Mouse (Mus musculus): ENCODE data around the gene Zdhhc14.

Zdhhc14 gene

GRCm38 (mm10) chr17:5666652-5667051 is 174.3 kb downstream of the Zdhhc14 start:
- no peak for DNase-seq (ENCODE audit: low spot score)

GRCm38 (mm10) chr17:5668456-5668855 is 176.1 kb downstream of the Zdhhc14 start:
- DNase-seq (ENCODE audit: low spot score) = no peak

GRCm38 (mm10) chr17:5668981-5669380 is 176.6 kb downstream of the Zdhhc14 start:
- DNase-seq (ENCODE audit: low spot score) = no peak

GRCm38 (mm10) chr17:5675951-5676350 is 183.6 kb downstream of the Zdhhc14 start:
- no peak for DNase-seq (ENCODE audit: low spot score)

GRCm38 (mm10) chr17:5679315-5679714 is 187.0 kb downstream of the Zdhhc14 start:
- no peak for DNase-seq (ENCODE audit: low spot score)

- DNase-seq (ENCODE audit: low spot score) = no peak
These were observed 193.0 kb downstream of the Zdhhc14 start for GRCm38 (mm10) chr17:5685324-5685723.

GRCm38 (mm10) chr17:5687810-5688209 is 195.5 kb downstream of the Zdhhc14 start:
- DNase-seq (ENCODE audit: low spot score) = no peak

GRCm38 (mm10) chr17:5688222-5688621 is 195.9 kb downstream of the Zdhhc14 start:
- no peak for DNase-seq (ENCODE audit: low spot score)

GRCm38 (mm10) chr17:5688669-5689068 is 196.3 kb downstream of the Zdhhc14 start:
- no peak for DNase-seq (ENCODE audit: low spot score)

GRCm38 (mm10) chr17:5690746-5691535 is 198.6 kb downstream of the Zdhhc14 start:
- no peak for DNase-seq (ENCODE audit: low spot score)

GRCm38 (mm10) chr17:5692661-5693060 is 200.3 kb downstream of the Zdhhc14 start:
- no peak for DNase-seq (ENCODE audit: low spot score)

GRCm38 (mm10) chr17:5693256-5693655 is 200.9 kb downstream of the Zdhhc14 start:
- no peak for DNase-seq (ENCODE audit: low spot score)

- no peak for DNase-seq (ENCODE audit: low spot score)
These were observed 206.2 kb downstream of the Zdhhc14 start for GRCm38 (mm10) chr17:5698447-5699096.

- DNase-seq (ENCODE audit: low spot score) = no peak
These were observed 218.2 kb downstream of the Zdhhc14 start for GRCm38 (mm10) chr17:5710320-5711104.

- no peak for DNase-seq (ENCODE audit: low spot score)
These were observed 219.5 kb downstream of the Zdhhc14 start for GRCm38 (mm10) chr17:5711861-5712260.

- no peak for DNase-seq (ENCODE audit: low spot score)
These were observed 220.8 kb downstream of the Zdhhc14 start for GRCm38 (mm10) chr17:5713141-5713540.

GRCm38 (mm10) chr17:5716912-5717311 is 224.6 kb downstream of the Zdhhc14 start:
- no peak for DNase-seq (ENCODE audit: low spot score)

GRCm38 (mm10) chr17:5718768-5719387 is 226.5 kb downstream of the Zdhhc14 start:
- no peak for DNase-seq (ENCODE audit: low spot score)

GRCm38 (mm10) chr17:5722802-5723201 is 230.4 kb downstream of the Zdhhc14 start:
- no peak for DNase-seq (ENCODE audit: low spot score)

- DNase-seq (ENCODE audit: low spot score) = peak; percentile 68
These were observed 231.3 kb downstream of the Zdhhc14 start for GRCm38 (mm10) chr17:5723601-5724189.

GRCm38 (mm10) chr17:5729587-5730125 is 237.3 kb downstream of the Zdhhc14 start:
- no peak for DNase-seq (ENCODE audit: low spot score)

GRCm38 (mm10) chr17:5730538-5730937 is 238.2 kb downstream of the Zdhhc14 start:
- no peak for DNase-seq (ENCODE audit: low spot score)
